Mouse (Mus musculus) lung, postnatal 0 days (tissue): ENCODE data around the gene Ces2e.

ENCODE experiments used
- CTCF ChIP-seq: IDR thresholded peaks from 2 replicates; pipeline ENCODE4 v1.5.1; 2016; ENCODE audit warnings: antibody characterized with exemption, mild to moderate bottlenecking
- EP300 ChIP-seq: IDR thresholded peaks from 2 replicates; pipeline ENCODE4 v1.6.1; 2016; ENCODE audit warnings: antibody characterized with exemption, mild to moderate bottlenecking, control low read depth

DNA sequence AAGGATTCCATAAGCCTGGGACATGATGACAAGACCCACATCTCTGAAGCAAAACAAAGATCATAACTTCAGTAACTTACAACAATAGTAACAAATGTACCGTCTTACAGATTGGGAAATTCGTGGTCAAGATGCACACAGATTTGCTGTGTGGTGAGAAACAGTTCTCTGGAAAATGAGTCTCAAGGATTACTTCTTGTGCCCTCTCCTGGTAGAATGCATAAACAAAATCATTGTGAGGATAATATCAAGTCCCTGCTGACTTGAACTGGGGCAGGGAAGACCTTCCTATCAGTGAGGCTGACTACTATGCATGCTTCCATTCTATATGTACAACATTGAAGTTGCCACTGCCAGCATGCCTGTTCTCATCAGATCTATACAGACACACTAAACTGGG is 24.3 kb upstream of the Ces2e start:
- no peak for TF ChIP-seq CTCF
- no peak for TF ChIP-seq EP300
